Mouse (Mus musculus): ENCODE measurements at regions not wholly inside any gene's neighbourhood (a gene's known extent, or its start where the extent isn't known, plus 50 kb on each side); places are given as distances from the start of the nearest gene placed in this dataset.

GRCm38 (mm10) chr13:54880204-54880603 lies 69.0 kb upstream of the Unc5a start:
- no peak for ATAC-seq (ENCODE audit: low FRiP score, low read depth)
- H3K27ac ChIP-seq (replicated peaks), result no peak overlapping the region
- no peak overlapping the region for H3K4me2 ChIP-seq (replicated peaks)
- H3K9ac ChIP-seq (replicated peaks), result no peak overlapping the region
- H3K4me1 ChIP-seq, result peaks cover 16% of the 10 kb centered on the region
- no peak overlapping the region for H3K4me3 ChIP-seq
- peaks cover 22% of the 10 kb centered on the region for H3K27me3 ChIP-seq
- no peaks in the 10 kb centered on the region for H3K9me3 ChIP-seq
- no peaks in the 10 kb centered on the region for H3K36me3 ChIP-seq
- WGBS, result 50% methylated on average over 2 of the region's 2 CpGs

- peaks cover 18% of the 10 kb centered on the region for H3K27me3 ChIP-seq
- 63% methylated on average over 9 of the region's 9 CpGs for WGBS
- ATAC-seq (ENCODE audit: low FRiP score, low read depth), result no peak
- no peaks in the 10 kb centered on the region for H3K36me3 ChIP-seq
- peaks cover 27% of the 10 kb centered on the region for H3K4me1 ChIP-seq
- H3K9ac ChIP-seq (replicated peaks), result no peak overlapping the region
- no peak overlapping the region for H3K4me2 ChIP-seq (replicated peaks)
- no peaks in the 10 kb centered on the region for H3K9me3 ChIP-seq
- no peak overlapping the region for H3K27ac ChIP-seq (replicated peaks)
- no peak overlapping the region for H3K4me3 ChIP-seq
These were observed 66.4 kb upstream of the Unc5a start for GRCm38 (mm10) chr13:54882781-54883180.

GRCm38 (mm10) chr13:54883748-54884708 lies 65.2 kb upstream of the Unc5a start:
- H3K36me3 ChIP-seq, result no peaks in the 10 kb centered on the region
- no peak overlapping the region for H3K9ac ChIP-seq (replicated peaks)
- H3K4me2 ChIP-seq (replicated peaks), result no peak overlapping the region
- peaks cover 35% of the 10 kb centered on the region for H3K4me1 ChIP-seq
- 56% methylated on average over 17 of the region's 17 CpGs for WGBS
- H3K4me3 ChIP-seq, result no peak overlapping the region
- ATAC-seq (ENCODE audit: low FRiP score, low read depth), result peak; percentile 58
- peaks cover 18% of the 10 kb centered on the region for H3K27me3 ChIP-seq
- no peaks in the 10 kb centered on the region for H3K9me3 ChIP-seq
- H3K27ac ChIP-seq (replicated peaks), result peak overlapping the region; percentile 76

- Histone ChIP-seq H3K4me3 (no peak overlapping the region), H3K9ac (replicated peaks) (no peak overlapping the region), H3K4me1 (peaks cover 35% of the 10 kb centered on the region), H3K9me3 (no peaks in the 10 kb centered on the region), H3K36me3 (no peaks in the 10 kb centered on the region), H3K4me2 (replicated peaks) (no peak overlapping the region), H3K27ac (replicated peaks) (peak overlapping the region; percentile 76), H3K27me3 (peaks cover 18% of the 10 kb centered on the region)
- 51% methylated on average over 14 of the region's 14 CpGs for WGBS
- ATAC-seq (ENCODE audit: low FRiP score, low read depth), result peak; percentile 69
These were observed 64.3 kb upstream of the Unc5a start for GRCm38 (mm10) chr13:54884709-54885460.

- Histone ChIP-seq H3K9me3 (no peaks in the 10 kb centered on the region), H3K27me3 (peaks cover 14% of the 10 kb centered on the region), H3K4me2 (replicated peaks) (peak overlapping the region; percentile 47), H3K4me1 (peaks cover 35% of the 10 kb centered on the region), H3K4me3 (peak overlapping the region; percentile 25), H3K27ac (replicated peaks) (peak overlapping the region; percentile 57), H3K36me3 (no peaks in the 10 kb centered on the region), H3K9ac (replicated peaks) (peak overlapping the region; percentile 35; the same call in 1 of the 2 replicates)
- 10% methylated on average over 18 of the region's 18 CpGs for WGBS
- no peak for ATAC-seq (ENCODE audit: low FRiP score, low read depth)
These were observed 61.8 kb upstream of the Unc5a start for GRCm38 (mm10) chr13:54887366-54887921.

- H3K4me3 ChIP-seq, result peak overlapping the region; percentile 25
These were observed 61.2 kb upstream of the Unc5a start for GRCm38 (mm10) chr13:54888021-54888420.

GRCm38 (mm10) chr13:54889684-54890399 lies 59.4 kb upstream of the Unc5a start:
- ATAC-seq (ENCODE audit: low FRiP score, low read depth), result no peak
- 87% methylated on average over 8 of the region's 8 CpGs for WGBS

More at GRCm38 (mm10) chr13:54888021-54888420, 61.2 kb upstream of the Unc5a start:
- ATAC-seq (ENCODE audit: low FRiP score, low read depth), result no peak
- Histone ChIP-seq H3K9me3 (no peaks in the 10 kb centered on the region), H3K36me3 (no peaks in the 10 kb centered on the region), H3K9ac (replicated peaks) (no peak overlapping the region), H3K27me3 (peaks cover 14% of the 10 kb centered on the region), H3K4me2 (replicated peaks) (peak overlapping the region; percentile 47), H3K27ac (replicated peaks) (peak overlapping the region; percentile 57), H3K4me1 (peaks cover 35% of the 10 kb centered on the region)
- WGBS, result 58% methylated on average over 5 of the region's 5 CpGs

GRCm38 (mm10) chr13:54892572-54892971 lies 56.6 kb upstream of the Unc5a start:
- H3K4me3 ChIP-seq, result no peak overlapping the region
- no peak overlapping the region for H3K27ac ChIP-seq (replicated peaks)
- H3K36me3 ChIP-seq, result no peaks in the 10 kb centered on the region
- H3K9me3 ChIP-seq, result no peaks in the 10 kb centered on the region
- peaks cover 3% of the 10 kb centered on the region; the same call in 1 of the 2 replicates for H3K27me3 ChIP-seq
- ATAC-seq (ENCODE audit: low FRiP score, low read depth), result no peak
- no peak overlapping the region for H3K4me2 ChIP-seq (replicated peaks)
- H3K4me1 ChIP-seq, result peaks cover 10% of the 10 kb centered on the region
- WGBS, result 14% methylated on average over 1 of the region's 1 CpGs
- no peak overlapping the region for H3K9ac ChIP-seq (replicated peaks)

More at GRCm38 (mm10) chr13:54889684-54890399, 59.4 kb upstream of the Unc5a start:
- H3K9ac ChIP-seq (replicated peaks), result no peak overlapping the region
- no peak overlapping the region for H3K4me3 ChIP-seq
- no peak overlapping the region for H3K4me2 ChIP-seq (replicated peaks)
- no peak overlapping the region for H3K27ac ChIP-seq (replicated peaks)
- H3K36me3 ChIP-seq, result no peaks in the 10 kb centered on the region
- peaks cover 23% of the 10 kb centered on the region for H3K4me1 ChIP-seq
- peaks cover 13% of the 10 kb centered on the region for H3K27me3 ChIP-seq
- no peaks in the 10 kb centered on the region for H3K9me3 ChIP-seq

- WGBS, result 46% methylated on average over 7 of the region's 7 CpGs
These were observed 55.6 kb upstream of the Unc5a start for GRCm38 (mm10) chr13:54893651-54894050.

GRCm38 (mm10) chr13:54895981-54896380 lies 53.2 kb upstream of the Unc5a start:
- no peak overlapping the region for H3K4me3 ChIP-seq
- no peak overlapping the region for H3K27ac ChIP-seq (replicated peaks)
- ATAC-seq (ENCODE audit: low FRiP score, low read depth), result no peak
- H3K4me1 ChIP-seq, result no peaks in the 10 kb centered on the region; the same call in 1 of the 2 replicates
- no peaks in the 10 kb centered on the region for H3K36me3 ChIP-seq
- 69% methylated on average over 5 of the region's 5 CpGs for WGBS
- H3K4me2 ChIP-seq (replicated peaks), result no peak overlapping the region
- 0 out of 2 replicates have a peak, but pooled peaks cover 3% of the 10 kb centered on the region for H3K27me3 ChIP-seq
- 0 out of 2 replicates have a peak, but pooled peaks cover 3% of the 10 kb centered on the region for H3K9me3 ChIP-seq
- H3K9ac ChIP-seq (replicated peaks), result no peak overlapping the region

More at GRCm38 (mm10) chr13:54893651-54894050, 55.6 kb upstream of the Unc5a start:
- H3K9ac ChIP-seq (replicated peaks), result no peak overlapping the region
- H3K4me1 ChIP-seq, result no peaks in the 10 kb centered on the region; the same call in 1 of the 2 replicates
- H3K27me3 ChIP-seq, result peaks cover 3% of the 10 kb centered on the region; the same call in 1 of the 2 replicates
- no peaks in the 10 kb centered on the region for H3K36me3 ChIP-seq
- no peak for ATAC-seq (ENCODE audit: low FRiP score, low read depth)
- no peaks in the 10 kb centered on the region for H3K9me3 ChIP-seq
- H3K27ac ChIP-seq (replicated peaks), result no peak overlapping the region
- H3K4me3 ChIP-seq, result no peak overlapping the region
- H3K4me2 ChIP-seq (replicated peaks), result no peak overlapping the region
